Mouse (Mus musculus) left cerebral cortex, adult 9 months (tissue): ENCODE data around the gene Col4a2.

Experiments
- DNase-seq, 2 experiments: peaks; one replicate each; pipeline ENCODE4 v3.0.0; 2022; ENCODE audit warnings: low spot score in 2 of 2

Col4a2 gene

DNA sequence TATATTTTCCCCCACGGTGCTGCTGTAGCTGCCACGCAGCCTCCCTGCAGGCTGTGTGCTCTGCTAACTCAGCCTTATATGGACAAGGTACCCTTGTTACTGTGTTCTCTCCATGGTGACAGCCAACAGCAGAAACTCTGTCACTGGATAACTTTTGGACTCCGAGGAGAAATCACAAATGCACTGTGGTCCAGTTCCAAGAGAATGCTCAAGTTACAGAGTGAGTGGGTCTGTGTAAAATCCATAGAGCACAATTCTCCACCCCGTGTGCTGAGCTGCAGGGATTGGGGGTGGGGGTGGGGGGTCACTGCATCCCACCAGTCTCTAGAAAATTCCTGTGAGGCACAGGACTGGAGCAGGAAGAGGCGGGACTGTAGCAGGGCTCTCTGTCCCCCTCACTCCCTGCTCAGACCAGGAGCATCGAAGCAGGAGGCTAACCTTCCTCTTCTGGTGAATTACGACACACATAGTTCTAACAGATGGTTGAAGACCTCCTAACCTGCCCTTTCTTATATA, 45.4 kb downstream of the Col4a2 start:
- no peak for DNase-seq

DNA sequence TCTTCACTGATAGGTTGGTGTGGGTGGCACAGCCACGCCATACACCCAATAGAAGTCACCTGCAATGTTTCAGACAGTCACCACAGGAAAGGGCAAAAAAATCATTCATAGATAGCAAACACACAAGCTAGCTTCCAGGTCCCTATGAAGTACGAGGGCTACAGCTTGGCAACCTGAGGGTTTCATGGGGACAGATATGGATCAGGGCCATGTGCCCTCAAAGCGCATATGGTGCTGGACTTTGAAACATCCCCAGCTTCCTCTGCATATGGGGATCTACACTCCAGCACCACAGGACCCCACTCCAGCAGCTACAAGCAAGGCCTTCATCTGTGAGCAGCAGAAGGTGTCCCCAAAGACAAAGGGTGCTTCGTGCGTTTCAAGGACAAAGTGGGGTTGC, 47.2 kb downstream of the Col4a2 start:
- DNase-seq: no peak

DNA sequence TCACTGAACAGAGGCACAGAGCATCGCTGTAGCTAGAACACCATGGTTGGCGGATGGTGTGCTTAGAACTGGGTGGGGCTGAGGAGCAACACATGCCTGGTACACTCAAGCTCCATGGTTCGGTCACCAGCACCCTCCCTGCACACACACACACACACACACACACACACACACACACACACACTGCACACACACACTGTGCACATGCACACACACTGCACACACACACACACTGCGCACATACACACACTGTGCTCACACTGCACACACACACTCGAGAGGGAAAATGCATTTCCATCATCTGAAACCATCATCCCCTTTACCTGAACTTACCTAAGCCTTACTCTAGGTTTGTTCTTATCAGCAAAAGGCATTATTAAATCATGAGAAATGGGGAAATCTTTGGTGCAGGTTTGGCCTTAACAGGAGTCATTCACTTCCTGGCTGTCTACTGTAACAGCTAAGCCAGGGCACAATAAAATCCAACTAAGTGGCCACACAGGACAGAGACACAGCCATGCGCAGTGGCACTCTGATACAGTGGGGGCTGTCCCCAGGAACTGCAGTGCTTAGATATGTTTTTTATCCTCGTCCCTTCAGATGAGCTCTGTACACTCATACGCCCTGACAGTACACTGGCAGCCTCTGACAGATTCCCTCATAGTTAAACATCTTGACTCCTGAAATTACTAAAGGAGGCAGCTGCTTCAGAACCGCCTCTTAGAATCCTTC, 49.1 kb downstream of the Col4a2 start:
- no peak for DNase-seq

DNA sequence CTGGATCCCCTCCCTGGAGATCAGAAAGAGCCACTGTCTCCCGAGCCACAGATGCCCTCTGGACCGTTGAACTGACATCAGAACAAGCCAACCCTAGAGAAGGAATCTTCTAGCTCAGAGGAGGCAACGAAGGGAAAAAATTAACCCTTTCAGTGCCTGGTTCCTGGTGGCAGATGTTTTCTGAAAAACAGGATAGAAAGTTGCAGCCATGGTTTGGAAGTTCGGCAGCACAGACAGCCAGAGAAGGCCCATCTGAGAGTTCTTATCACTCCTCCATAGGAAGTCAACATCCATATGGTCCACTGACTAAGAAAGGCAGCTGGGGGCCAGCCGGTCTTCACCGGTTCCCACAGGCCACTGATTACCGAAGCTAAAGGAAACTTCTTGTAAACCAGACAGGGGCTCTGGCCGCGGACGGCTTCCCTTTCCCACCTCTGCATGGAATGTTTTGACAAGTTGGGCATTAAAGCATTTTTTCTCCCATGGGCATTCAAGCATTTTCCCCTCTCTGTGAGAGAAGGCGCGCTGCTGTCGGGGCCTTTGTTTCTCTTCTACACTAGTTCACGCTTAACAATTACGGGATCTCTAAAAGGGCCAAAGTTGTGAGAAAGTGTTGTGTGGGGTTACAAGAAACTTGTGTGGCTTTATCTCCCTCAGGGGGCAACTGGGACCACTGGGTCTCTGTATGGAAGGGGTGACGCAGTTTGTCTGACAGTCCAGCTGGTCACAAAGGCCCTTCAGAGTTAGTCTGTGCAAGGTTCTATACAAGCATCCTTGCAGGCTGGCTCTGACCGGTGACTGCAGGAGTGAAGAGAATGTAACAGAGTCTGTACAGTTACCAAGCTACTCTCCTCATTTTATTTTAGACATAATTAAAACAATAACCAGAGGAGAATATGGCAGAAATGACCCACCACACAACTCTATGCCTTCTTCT, 49.9 kb downstream of the Col4a2 start:
- DNase-seq: no peak

DNA sequence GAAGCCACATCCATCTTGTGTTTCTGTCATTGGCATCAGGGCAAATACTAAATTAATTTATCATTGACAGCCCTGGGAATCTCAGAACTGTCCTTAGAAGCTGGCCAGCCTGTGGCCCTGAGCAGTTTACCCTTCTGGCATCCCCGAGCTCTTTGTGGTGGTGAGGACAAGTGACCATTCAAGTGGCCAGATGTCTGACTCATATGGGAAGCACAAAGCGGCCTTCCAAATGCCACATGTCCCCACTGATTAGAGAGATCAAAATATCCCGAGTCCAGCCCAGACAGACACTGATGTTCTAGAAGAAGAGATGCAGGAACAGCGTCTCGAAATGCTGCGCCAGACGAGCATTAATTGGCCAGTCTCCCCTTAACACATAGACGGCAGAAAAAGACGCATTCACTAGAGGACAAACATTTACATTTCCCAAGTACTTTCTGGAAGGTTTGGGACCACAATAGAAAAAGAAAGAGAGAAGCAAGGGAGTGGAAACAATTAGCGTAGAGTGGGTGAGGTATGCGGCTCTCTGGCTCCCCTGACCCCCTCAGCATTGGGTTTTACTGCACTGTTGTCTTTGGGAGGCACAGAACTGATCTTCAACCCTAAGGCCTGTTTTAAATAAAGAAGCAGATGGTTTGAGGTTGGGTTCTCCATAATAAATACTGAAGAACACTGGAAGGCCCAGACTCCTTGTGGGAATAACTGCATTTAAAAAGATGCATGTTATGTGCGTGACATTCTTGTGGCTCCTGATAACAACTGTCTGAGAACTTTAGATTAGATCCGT, 50.9 kb downstream of the Col4a2 start:
- DNase-seq: no peak

DNA sequence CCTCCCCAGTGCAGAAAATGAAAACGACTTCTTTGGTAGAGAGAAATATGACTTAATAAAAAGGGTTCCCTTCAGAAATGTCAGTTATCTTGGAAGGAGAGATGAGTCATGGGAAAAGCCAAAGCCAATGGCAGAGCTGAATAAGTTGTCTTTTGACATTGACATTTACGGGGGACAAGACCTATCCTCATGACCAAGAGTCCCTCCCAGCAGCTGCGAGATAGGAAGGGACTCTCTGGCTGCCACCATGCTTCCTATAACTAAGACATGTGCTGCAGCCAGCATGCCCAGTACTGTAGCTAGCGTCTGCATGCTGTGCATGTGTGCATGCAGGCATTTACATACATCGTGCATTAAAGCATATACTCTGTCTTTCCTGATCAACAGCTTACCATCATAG, 53.6 kb downstream of the Col4a2 start:
- no peak for DNase-seq

DNA sequence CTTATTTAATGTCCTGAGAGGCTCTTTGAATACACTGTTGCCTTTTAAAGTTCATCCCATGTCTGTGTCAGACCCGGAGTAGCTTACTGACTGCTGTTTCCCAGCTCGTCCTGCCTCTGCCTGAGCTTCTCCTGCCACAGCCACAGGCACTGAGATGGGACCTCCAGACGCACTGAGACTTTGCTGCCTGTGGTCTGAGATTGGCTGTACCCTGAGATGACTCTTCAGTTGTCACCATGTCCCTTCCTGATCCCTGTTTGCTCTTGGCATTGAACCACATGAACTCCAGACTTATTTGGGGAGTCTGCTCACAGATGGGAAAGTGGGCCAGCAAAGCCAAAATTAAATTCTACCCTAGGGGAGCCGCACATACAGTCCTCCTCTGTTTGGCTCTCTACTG, 54.1 kb downstream of the Col4a2 start:
- no peak for DNase-seq

DNA sequence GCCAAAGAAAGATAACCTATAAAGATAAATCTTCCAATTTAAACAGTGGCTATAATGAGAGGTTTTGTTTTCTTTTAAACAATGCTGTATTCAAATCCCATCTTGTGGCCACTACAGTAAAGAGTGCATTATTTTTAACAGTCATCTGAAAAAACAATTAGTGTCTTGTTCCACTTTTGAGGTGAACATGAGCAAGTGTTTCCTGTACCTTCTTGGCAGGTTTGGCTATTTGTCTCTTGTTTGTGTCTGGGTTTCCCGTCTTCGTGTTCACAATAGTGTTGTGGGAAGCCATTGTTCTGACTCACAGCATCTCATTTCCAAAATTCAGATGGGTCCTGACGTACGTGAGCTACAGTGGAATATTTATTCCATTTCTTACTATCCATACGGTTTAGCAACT, 55.1 kb downstream of the Col4a2 start:
- DNase-seq: no peak

DNA sequence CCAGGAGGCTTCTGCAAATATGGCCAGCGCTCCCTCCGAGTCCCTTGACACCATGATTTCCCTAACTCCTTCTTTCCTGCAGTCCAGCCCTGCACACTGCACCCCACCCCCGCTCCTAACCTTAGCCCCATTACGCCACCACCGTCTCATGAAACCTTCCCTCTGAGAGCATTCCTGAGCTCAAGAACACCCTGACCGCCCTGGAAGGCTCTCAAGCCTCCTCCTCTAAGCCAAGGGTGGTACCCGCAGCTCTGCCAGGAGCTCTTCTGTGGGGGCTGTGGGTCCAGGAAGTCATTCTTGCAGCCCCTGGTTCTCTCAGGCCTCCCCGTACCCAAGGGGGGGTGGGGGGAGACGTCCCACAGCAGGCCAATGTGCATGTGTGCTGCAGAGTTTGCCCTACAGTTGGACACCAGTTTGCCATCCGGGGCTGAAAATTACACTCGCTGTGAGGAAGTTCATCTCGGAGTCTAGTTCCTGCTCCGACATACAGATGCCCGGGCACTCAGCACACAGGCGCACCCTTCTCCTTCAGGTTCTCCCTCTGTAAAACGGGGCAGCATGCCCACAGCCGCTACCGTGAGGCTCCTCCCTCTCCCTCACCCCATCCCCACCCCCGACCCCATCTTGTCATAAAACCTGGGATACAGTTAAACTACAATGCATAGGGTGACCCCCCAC, 57.1 kb downstream of the Col4a2 start:
- DNase-seq: no peak

DNA sequence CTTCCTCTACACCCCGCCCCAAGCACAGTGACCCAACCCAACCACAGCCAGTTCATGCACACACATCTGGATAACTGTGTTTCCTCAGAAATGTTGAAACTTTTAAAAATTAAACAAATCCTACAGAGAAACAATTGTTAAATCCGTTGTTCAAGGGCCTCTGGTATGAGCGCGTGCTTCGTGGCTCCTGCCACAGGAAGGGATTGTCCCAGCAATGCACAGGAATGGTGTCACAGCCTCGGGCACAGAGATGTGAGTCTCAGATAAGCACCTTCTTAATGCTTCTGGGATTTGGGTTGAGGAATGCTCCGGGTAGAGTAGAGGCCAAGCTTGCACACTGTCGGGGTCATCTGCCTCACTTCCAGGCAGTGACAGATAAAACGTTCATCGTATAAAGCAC, 58.7 kb downstream of the Col4a2 start:
- DNase-seq: no peak

DNA sequence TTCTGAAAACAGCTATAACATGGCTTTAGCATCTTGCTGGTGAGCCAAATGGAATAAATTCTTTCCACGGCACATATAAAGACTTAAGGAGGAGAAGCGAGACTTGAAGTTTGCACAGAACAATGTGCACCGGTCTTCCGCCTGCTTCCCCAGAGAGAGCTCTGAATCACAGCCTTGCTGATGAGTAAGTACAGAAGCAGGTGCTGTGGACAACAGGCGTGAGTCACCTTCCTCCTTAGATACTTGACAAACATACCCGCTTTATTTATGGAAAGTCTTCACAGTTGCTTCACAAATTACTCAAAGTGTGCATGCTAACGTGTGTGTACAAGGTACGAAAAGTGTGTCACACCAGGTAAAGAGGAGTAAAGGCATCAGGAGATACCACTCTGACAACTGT, 59.5 kb downstream of the Col4a2 start:
- peak; percentile 57 to 66 for DNase-seq

DNA sequence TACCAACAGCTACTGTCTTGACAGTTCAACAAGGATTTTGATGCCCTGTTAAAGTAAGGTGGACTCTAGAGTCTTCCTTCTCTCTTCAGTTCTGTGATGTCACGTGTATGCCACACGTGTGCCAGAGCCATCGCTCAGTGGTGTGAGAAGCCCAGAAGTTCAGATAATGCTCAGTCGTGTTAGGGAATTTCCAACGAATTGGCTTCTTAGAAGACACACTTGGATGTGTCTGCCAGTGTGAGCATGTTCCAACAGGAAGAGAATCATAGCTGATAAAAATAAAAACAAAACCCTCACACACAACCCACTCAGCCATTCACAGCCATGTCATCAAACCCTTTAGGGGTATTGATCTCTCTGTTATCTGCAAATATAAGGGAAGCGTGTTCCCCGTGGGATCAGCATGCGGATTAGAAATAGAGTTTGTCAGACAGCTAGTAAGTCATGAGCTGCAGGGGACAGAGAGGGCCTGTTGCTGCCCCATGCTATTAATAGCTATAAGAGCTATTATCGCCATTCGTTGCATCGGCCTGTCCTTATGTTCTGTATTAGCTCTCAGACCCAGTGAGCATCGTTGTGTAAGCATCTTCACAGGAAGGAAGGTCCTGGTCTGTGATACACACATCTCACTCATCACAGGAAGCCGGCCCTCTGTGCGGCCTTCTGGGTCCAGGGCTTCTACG, 61.2 kb downstream of the Col4a2 start:
- no peak for DNase-seq

DNA sequence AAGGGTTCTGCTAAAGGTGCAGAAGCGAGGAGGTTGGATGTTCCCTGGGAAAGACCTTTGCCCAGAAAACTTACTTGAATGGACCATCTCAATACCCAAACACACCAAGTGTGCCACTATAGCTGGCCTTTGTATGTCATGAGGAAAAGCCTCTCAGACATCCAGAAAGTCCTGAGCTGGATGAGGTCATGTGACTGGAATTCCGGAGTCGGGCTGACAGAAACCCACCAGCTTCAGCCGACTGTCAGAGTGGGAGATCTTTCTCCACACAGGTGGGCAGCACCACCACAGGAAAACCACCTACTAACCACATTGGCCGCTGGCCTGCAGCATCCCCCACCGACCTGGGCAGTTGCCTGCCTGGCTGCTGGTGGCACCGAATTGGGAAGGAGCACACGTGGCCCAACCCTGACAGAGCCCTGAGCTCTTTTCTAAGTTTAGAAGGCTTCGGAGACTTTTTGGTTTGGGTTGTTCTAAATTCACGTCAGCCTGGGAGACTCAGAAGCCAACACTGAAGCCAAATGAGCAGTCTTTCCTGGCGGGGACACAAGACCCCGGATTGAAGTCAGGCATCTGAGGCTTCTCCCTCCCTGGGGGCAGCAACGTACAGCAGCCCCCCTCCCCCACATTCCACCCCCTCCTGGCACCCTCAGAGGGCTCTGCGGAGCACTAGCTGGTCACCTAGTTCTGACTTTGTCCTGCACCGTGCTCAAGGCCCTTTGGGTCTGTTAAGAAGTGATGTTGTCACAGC, 61.9 kb downstream of the Col4a2 start:
- DNase-seq: no peak

DNA sequence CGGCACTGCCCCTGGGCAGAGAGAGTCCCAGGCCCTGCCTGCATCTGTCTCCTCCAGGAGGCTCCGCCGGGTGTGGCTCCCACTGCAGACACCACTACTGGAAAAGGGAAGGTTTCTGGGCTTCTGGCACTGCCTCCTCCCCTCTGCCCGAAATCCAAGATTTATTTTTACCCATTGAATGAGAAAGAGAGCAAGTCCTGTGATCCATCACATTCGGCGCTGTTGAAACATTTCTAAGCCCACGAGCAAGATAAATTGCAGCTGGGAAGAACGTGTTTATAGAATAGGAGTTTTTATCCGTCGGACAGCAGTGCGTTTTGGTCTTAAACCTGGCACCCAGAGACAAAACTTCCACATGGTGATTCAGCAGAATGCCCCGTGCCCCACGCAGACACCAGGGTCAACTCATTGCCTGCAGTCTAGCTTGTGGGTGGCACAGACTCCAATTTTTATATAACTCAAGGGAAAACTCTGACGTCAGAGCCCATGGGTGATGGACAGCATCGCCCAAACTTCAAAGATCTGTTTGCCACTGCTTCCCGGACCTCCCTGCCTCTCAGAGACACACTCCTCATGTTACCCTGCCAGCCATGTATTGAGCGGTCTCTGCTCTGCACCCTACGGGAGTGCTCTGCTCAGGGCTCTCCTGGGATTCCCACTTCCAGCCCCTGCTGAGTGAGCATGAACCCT, 63.3 kb downstream of the Col4a2 start:
- DNase-seq: no peak

DNA sequence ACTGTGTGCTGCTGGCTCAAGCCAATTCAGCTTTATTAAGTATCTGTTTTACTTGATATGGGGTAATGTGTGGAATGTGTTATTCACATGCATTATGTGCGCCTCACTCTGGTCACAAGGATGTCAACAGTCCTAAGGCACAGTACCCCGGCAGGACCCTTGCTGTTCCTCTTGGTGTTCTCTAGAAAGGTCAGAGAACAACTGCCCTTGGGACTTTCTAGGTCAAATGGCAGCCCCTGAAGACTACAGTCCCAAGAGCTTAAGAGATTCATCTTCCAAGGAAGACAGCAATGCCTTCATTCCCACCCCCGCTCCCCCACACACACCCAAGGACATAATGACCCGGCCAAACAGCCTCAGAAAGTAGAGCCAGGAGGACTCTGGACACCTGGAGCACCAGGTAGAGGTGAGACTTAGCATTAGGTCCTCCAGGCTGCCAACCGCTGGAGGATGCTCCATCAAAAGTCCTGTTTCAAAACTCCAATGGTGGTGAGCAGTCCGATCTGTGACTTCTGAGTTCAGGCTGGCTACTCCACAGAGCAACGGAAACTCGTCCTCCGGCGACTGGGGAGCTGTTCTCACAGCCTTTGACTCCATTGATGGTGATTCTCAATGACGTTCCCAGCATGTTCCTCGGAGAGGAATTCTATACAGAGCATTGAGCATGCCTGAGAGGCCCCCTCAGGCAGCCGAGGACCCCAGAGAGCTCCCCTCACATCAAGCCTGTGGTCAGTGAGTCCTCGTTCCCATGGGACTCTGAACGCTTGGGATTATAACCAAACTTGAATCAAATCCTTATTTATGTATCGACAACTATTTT, 65.0 kb downstream of the Col4a2 start:
- DNase-seq: no peak

DNA sequence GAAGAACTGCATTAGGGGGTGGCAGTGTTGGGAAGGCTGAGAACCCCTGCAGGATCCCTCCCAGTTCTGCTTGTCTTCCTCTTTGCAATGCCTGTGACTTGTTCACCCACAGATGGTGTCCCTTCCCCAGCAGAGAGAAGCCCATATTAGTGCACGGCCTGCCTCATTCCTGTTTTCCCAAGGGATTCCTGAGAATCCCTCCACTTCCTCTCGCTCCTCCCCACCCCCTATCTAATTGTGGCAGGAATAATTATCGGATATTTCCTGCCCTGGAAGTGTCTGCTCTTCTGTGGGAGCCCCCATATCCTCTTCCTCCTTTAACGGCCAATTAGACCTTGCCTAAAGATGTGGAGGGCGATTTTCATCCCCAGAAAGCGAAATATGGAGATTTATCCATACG, 67.0 kb downstream of the Col4a2 start:
- DNase-seq: no peak

DNA sequence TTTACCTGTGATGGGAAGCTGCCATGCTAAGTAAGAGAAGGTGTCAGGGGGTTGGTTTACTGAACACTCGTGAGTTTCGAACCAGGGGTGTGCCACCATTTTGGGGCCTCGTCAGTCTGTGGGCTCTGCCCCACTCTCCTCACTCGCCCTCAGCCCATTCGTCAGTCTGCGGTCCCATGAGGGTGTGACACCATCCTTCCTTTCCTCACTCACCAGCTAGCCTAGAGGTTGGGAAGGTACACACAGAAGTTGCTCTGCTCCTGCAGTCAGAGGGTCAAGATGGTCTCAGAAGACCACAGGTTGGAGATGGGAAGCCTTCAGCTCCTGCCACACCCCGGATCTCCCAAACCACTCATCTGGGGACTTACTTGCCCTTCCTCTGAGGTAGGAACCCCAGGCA, 68.9 kb downstream of the Col4a2 start:
- no peak for DNase-seq

DNA sequence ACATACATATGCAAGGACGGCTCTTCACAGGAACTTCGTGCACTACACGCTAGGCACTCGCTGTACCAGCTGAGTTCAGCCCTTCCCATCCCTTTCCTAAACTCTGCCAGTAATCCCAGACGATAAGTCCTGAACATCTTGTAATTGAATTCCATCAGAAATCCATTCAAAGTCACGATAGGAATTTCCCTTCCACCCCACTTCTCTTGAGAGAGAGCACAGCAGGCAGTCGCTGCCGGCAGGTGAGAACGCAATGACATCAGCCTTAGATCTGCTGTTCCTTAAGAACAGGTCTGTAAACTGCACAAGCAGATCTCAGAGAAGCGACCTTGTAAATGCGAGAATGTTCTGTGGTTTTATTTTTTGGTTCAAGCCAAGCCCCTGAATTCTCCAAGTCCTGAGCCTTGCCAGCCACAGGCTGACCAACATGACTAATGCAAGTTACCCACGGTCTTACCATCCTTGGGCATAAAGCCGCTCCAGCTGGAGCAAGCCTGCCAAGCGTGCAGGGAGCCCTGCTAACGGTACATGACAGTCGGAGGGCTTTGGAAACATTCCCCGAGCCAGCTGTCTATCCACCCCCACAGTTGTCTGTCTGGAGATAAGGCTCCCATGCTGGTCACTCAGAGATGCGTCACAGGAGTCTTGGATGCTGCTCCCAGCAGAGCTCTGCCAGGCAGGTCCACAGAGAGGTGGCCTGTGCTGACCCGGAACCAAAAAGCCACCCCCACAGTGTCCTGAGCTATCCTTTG, 69.6 kb downstream of the Col4a2 start:
- peak; percentile 59 to 83 for DNase-seq
